Mouse (Mus musculus) cerebellum, adult 2 months (tissue): ENCODE results near the gene Fam193b.

Experiments
- CTCF ChIP-seq: fragments of 200-500 bp; IDR thresholded peaks from 2 replicates; pipeline ENCODE4 v1.5.1; 2011; ENCODE audit warnings: low read depth, mild to moderate bottlenecking, control low read depth, low read length, moderate library complexity, borderline replicate concordance; ENCODE audit not compliant: insufficient read depth
- POLR2A ChIP-seq: fragments of 200-500 bp; IDR thresholded peaks from 2 replicates; pipeline ENCODE4 v1.6.1; 2011; ENCODE audit warnings: low read length, control low read depth, borderline replicate concordance; ENCODE audit not compliant: insufficient read depth

DNA sequence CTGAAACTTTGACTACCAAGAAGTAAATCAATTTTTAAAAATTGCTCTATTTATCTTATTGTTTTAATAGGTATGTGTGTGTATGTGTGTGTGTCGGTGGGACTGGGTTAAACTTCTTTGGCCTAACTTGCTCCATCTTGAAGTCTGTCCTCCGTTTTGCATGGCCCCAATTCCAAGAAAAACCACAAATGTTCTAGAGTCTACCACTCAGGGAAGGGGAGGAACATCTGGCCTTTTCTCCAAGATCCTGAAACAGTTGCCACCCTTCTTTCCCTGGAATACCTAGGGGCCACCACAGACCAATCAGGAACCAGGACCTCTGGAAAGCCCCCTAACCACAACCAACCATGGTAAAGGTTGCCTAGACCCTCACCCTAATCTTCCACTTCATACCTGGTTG, 1.1 kb upstream of the Fam193b start:
- TF ChIP-seq CTCF: no peak
- no peak for TF ChIP-seq POLR2A
